In genomic region chr17:84136669-84137392, GRCm38 (mm10) we compare ENCODE assay signal across 12 mouse cellular contexts. TPM values are rescaled to one million over a fixed set of nuclear protein-coding genes. Genes with fewer than 3 reads are reported as not detected.
DNase-seq lines count a peak whose midpoint lies in the region; ATAC-seq lines count a peak whose summit lies in the region.
"Had no signal": no experiment of that assay in that cellular context is flagged by ENCODE, and none has a peak within 500 bp of the region (broad histone marks: within the 10 kb centered on the region; RNA-seq: fewer than 3 reads in every experiment).

No protein-coding gene starts in this region.

- H3K9ac ChIP-seq in liver, embryonic 11.5 days (ENCODE audit: low read depth, low read length) = peak overlapping the region; percentile 32; the same call in 1 of the 2 replicates
- H3K9ac ChIP-seq: embryonic facial prominence, embryonic 12.5 days; neural tube, embryonic 12.5 days had no signal

- peak overlapping the region; percentile 19 for H3K4me3 ChIP-seq in erythroblast, embryonic 14.5 days (replicated peaks)
- 0 out of 2 replicates have a peak overlapping the region, but pooled peaks have one; percentile 0 for H3K4me3 ChIP-seq in liver, embryonic 11.5 days (ENCODE audit: low read depth, low read length)
- H3K4me3 ChIP-seq: embryonic facial prominence, embryonic 12.5 days; neural tube, embryonic 12.5 days had no signal

- peak overlapping the region; percentile 43 for H3K4me2 ChIP-seq in liver, embryonic 11.5 days
- H3K4me2 ChIP-seq: embryonic facial prominence, embryonic 12.5 days; neural tube, embryonic 12.5 days had no signal

- H3K4me1 ChIP-seq in erythroblast, embryonic 14.5 days (ENCODE audit: control insufficient read depth) = peaks cover 79% of the 10 kb centered on the region
- peaks cover 59% of the 10 kb centered on the region for H3K4me1 ChIP-seq in liver, embryonic 11.5 days (replicated peaks; ENCODE audit: control insufficient read depth, insufficient read depth, low read length)
- H3K4me1 ChIP-seq: neural tube, embryonic 12.5 days had no signal

- H3K36me3 ChIP-seq in erythroblast, embryonic 14.5 days (ENCODE audit: control insufficient read depth) = no peaks in the 10 kb centered on the region
- H3K36me3 ChIP-seq in liver, embryonic 11.5 days (ENCODE audit: control insufficient read depth, insufficient read depth, low read length) = no peaks in the 10 kb centered on the region
- H3K36me3 ChIP-seq: embryonic facial prominence, embryonic 12.5 days; neural tube, embryonic 12.5 days had no signal

- peak; percentile 54 for DNase-seq in testis, postnatal 10 days (ENCODE audit: low spot score)
- DNase-seq in testis, postnatal 14 days (ENCODE audit: low spot score) = no peak
- DNase-seq in liver, embryonic 11.5 days (ENCODE audit: low spot score) = no peak
- DNase-seq in cerebellum, postnatal 14 days = no peak
- DNase-seq in cerebellum, postnatal 10 days = no peak
- no peak for DNase-seq in ovary, postnatal 14 days (ENCODE audit: low spot score)
- DNase-seq: right cerebral cortex, postnatal 25 days; thymus, postnatal 36 days had no signal

- no peak overlapping the region for H3K27ac ChIP-seq in liver, embryonic 11.5 days (ENCODE audit: low read depth, low read length)
- H3K27ac ChIP-seq: embryonic facial prominence, embryonic 12.5 days; neural tube, embryonic 12.5 days had no signal

- 25% methylated on average over 9 of the region's 10 CpGs for WGBS in liver, embryonic 11.5 days

- no peak for ATAC-seq in erythroblast, adult 5-6 weeks (replicated peaks; ENCODE audit: low FRiP score, poor library complexity, severe bottlenecking)
- ATAC-seq in liver, embryonic 11.5 days (replicated peaks; ENCODE audit: low FRiP score) = peak; percentile 16

- no peaks in the 10 kb centered on the region for H3K9me3 ChIP-seq in erythroblast, embryonic 14.5 days (ENCODE audit: control insufficient read depth, low read length)
- no peaks in the 10 kb centered on the region for H3K9me3 ChIP-seq in liver, embryonic 11.5 days (ENCODE audit: control insufficient read depth, low read length)
- H3K9me3 ChIP-seq: embryonic facial prominence, embryonic 12.5 days; neural tube, embryonic 12.5 days had no signal

- H3K27me3 ChIP-seq in erythroblast, embryonic 14.5 days (ENCODE audit: control insufficient read depth) = no peaks in the 10 kb centered on the region
- H3K27me3 ChIP-seq in liver, embryonic 11.5 days (replicated peaks; ENCODE audit: control insufficient read depth, insufficient read depth, low read length) = no peaks in the 10 kb centered on the region
- H3K27me3 ChIP-seq: embryonic facial prominence, embryonic 12.5 days; neural tube, embryonic 12.5 days had no signal

RNA-seq across cellular contexts. Expression of gene Zfp36l2, which starts 50.9 kb away (rescaled TPM):
- polyA plus RNA-seq in erythroblast, embryonic 14.5 days (2012) = 6.6 and 7.9 TPM in 2 replicates
- total RNA-seq in erythroblast, adult 5-6 weeks (2015; ENCODE audit: low replicate concordance) = 50.2 and 57.8 TPM in 2 replicates
- total RNA-seq in erythroblast, adult 5-6 weeks (2017; ENCODE audit: low replicate concordance) = 23.0 and 25.8 TPM in 2 replicates
- polyA plus RNA-seq in liver, embryonic 11.5 days (2014; fragmentation: Nextera tagmentation; extraction: Ambion mirVana) = 24.7 and 26.7 TPM in 2 replicates
